Mouse (Mus musculus) C2C12 (cell line): ENCODE results near the gene BC017158.

Experiments
- CTCF ChIP-seq: IDR thresholded peaks from one replicate; pipeline ENCODE4 v1.5.1; 2011; ENCODE audit not compliant: control insufficient read depth, insufficient read depth, insufficient read length
- FOSL1 ChIP-seq: IDR thresholded peaks from one replicate; pipeline ENCODE4 v1.8.0; 2011; ENCODE audit warnings: mild to moderate bottlenecking, low read length; ENCODE audit not compliant: poor library complexity, insufficient read depth, severe bottlenecking
- MAX ChIP-seq: IDR thresholded peaks from one replicate; pipeline ENCODE4 v1.6.1; 2011; ENCODE audit warnings: mild to moderate bottlenecking, control low read depth
- MYOG ChIP-seq: IDR thresholded peaks from one replicate; pipeline ENCODE4 v1.6.1; 2011; ENCODE audit not compliant: control insufficient read depth, insufficient read length; ENCODE audit errors: extremely low read depth
- USF1 ChIP-seq: IDR thresholded peaks from one replicate; pipeline ENCODE4 v1.6.1; 2011; ENCODE audit warnings: low read depth, mild to moderate bottlenecking, control low read depth, moderate library complexity

- TF ChIP-seq MAX, result no peak
- no peak for TF ChIP-seq FOSL1
- no peak for TF ChIP-seq CTCF
- no peak for TF ChIP-seq MYOG
- TF ChIP-seq USF1, result no peak
Measured at GRCm38 (mm10) chr7:128302151-128302550, 4.2 kb upstream of the BC017158 start.
